Mouse (Mus musculus): ENCODE measurements around the gene Olfr110.
"Not testable (repeated sequence)": the region's sequence is repeated elsewhere in the genome, so short reads cannot be mapped to it uniquely, and the experiment has no call there.

The Olfr110 gene

GRCm38 (mm10) chr17:37491930-37492518, at the start of gene Olfr110:
Olfr110 (plus strand) TSS chr17:37492468.
- no peak for DNase-seq (ENCODE audit: extremely low spot score, low spot score)

- no peak for DNase-seq (ENCODE audit: extremely low spot score, low spot score)
Measured at GRCm38 (mm10) chr17:37445180-37445579, 47.1 kb upstream of the Olfr110 start, which contains the start of gene Olfr108. Olfr108 (plus strand) TSS chr17:37445480.

GRCm38 (mm10) chr17:37458616-37459015, 33.7 kb upstream of the Olfr110 start, which contains the start of gene Olfr109:
Olfr109 (plus strand) TSS chr17:37458916.
- DNase-seq (ENCODE audit: extremely low spot score, low spot score) = no peak

GRCm38 (mm10) chr17:37483452-37483851, 8.8 kb upstream of the Olfr110 start, which contains the start of gene H2-M2:
H2-M2 (minus strand) TSS chr17:37483552.
- DNase-seq (ENCODE audit: extremely low spot score, low spot score) = no peak

GRCm38 (mm10) chr17:37507730-37508129, 15.5 kb downstream of the Olfr110 start, which contains the start of gene Olfr111:
Olfr111 (plus strand) TSS chr17:37508030.
- DNase-seq (ENCODE audit: extremely low spot score, low spot score) = no peak

- not testable (repeated sequence) for DNase-seq (ENCODE audit: extremely low spot score, low spot score)
Measured at GRCm38 (mm10) chr17:37524612-37525011, 32.3 kb downstream of the Olfr110 start.

- DNase-seq (ENCODE audit: extremely low spot score, low spot score) = not testable (repeated sequence)
Measured at GRCm38 (mm10) chr17:37525427-37525826, 33.2 kb downstream of the Olfr110 start.

GRCm38 (mm10) chr17:37535173-37535572, 42.9 kb downstream of the Olfr110 start:
- no peak for DNase-seq (ENCODE audit: extremely low spot score, low spot score)

- not testable (repeated sequence) for DNase-seq (ENCODE audit: extremely low spot score, low spot score)
Measured at GRCm38 (mm10) chr17:37538416-37538815, 46.1 kb downstream of the Olfr110 start.

GRCm38 (mm10) chr17:37541454-37542119, 49.3 kb downstream of the Olfr110 start:
- DNase-seq (ENCODE audit: extremely low spot score, low spot score) = no peak

GRCm38 (mm10) chr17:37543800-37544435, 51.6 kb downstream of the Olfr110 start:
- DNase-seq (ENCODE audit: extremely low spot score, low spot score) = no peak

Measured in neural tube, embryonic 10.5 days (tissue).